In the genomic region with DNA sequence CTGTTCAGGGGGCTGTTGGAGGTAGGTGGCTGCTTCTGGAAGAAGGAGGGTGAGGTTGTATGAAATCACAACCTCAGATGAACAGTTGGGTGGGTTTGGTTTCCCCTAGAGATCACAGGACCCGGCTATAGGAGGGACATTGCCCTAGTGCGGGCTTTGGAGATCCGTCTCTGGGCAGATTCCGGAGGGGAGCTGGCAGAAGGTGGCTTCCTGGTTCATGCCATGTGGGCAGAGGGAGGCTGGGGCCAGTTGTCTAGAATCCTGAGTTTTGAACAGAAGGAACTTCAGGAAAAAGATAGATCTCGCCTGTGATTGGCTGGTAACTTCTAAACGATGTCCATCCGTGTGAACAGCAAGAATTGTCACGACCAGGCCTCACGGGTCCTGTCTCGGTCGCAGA, we compare ENCODE assay signal across 15 mouse cellular contexts. TPM values are rescaled to one million over a fixed set of nuclear protein-coding genes. Genes with fewer than 3 reads are reported as not detected.
A peak's percentile ranks its signal among the peaks of the same experiment; 100 is the strongest.
DNase-seq lines count a peak whose midpoint lies in the region; ATAC-seq and TF ChIP-seq lines count a peak whose summit lies in the region.
"Had no signal": no experiment of that assay in that cellular context is flagged by ENCODE, and none has a peak within 500 bp of the region (broad histone marks: within the 10 kb centered on the region; RNA-seq: fewer than 3 reads in every experiment).

No protein-coding gene starts in this region.

- intact Hi-C loops in gastrocnemius, postnatal 36 days (cut with DNase I), result no loop called here

- H3K36me3 ChIP-seq in forebrain, embryonic 11.5 days (ENCODE audit: control insufficient read depth, insufficient read depth, low read length), result peaks cover 7% of the 10 kb centered on the region; the same call in 1 of the 2 replicates
- no peaks in the 10 kb centered on the region for H3K36me3 ChIP-seq in hindbrain, postnatal 0 days (ENCODE audit: insufficient read depth, low read length)
- no peaks in the 10 kb centered on the region for H3K36me3 ChIP-seq in midbrain, embryonic 15.5 days (replicated peaks)
- H3K36me3 ChIP-seq: G1E had no signal

- peak; percentile 37 to 39 for DNase-seq in cerebellum, postnatal 14 days
- DNase-seq in cerebellum, adult 11-12 months, result no peak
- DNase-seq in forebrain, embryonic 11.5 days (ENCODE audit: low spot score), result no peak
- DNase-seq in hindbrain, postnatal 0 days (ENCODE audit: low spot score), result no peak
- no peak for DNase-seq in adrenal gland, adult 2 months
- no peak for DNase-seq in gastrocnemius, postnatal 36 days
- DNase-seq in frontal cortex, postnatal 10 days (ENCODE audit: low spot score in 2 of 2), result no peak
- DNase-seq: gastrocnemius, postnatal 25 days; heart, postnatal 10 days; thymus, postnatal 4 days had no signal

- 61% methylated on average over 11 of the region's 11 CpGs for WGBS in forebrain, embryonic 11.5 days
- WGBS in hindbrain, postnatal 0 days, result 31% methylated on average over 11 of the region's 11 CpGs
- WGBS in midbrain, embryonic 15.5 days, result 16% methylated on average over 11 of the region's 11 CpGs

- peak overlapping the region; percentile 100 for H3K4me3 ChIP-seq in forebrain, embryonic 11.5 days (ENCODE audit: low read depth, low read length)
- H3K4me3 ChIP-seq in hindbrain, postnatal 0 days (ENCODE audit: low read length), result peak overlapping the region; percentile 96
- peak overlapping the region; percentile 100 for H3K4me3 ChIP-seq in midbrain, embryonic 15.5 days

- no peaks in the 10 kb centered on the region for H3K9me3 ChIP-seq in forebrain, embryonic 11.5 days (ENCODE audit: control insufficient read depth, low read length)
- no peaks in the 10 kb centered on the region for H3K9me3 ChIP-seq in hindbrain, postnatal 0 days (ENCODE audit: low read length)
- H3K9me3 ChIP-seq in midbrain, embryonic 15.5 days, result no peaks in the 10 kb centered on the region

- peaks cover 53% of the 10 kb centered on the region for H3K4me1 ChIP-seq in forebrain, embryonic 11.5 days (replicated peaks; ENCODE audit: control insufficient read depth, insufficient read depth, low read length)
- H3K4me1 ChIP-seq in hindbrain, postnatal 0 days (ENCODE audit: insufficient read depth, low read length), result peaks cover 59% of the 10 kb centered on the region
- peaks cover 84% of the 10 kb centered on the region for H3K4me1 ChIP-seq in midbrain, embryonic 15.5 days

- H3K4me2 ChIP-seq in forebrain, embryonic 11.5 days (ENCODE audit: low read depth, low read length, severe bottlenecking), result peak overlapping the region; percentile 89
- H3K4me2 ChIP-seq in hindbrain, postnatal 0 days (ENCODE audit: low read depth, low read length), result peak overlapping the region; percentile 95
- H3K4me2 ChIP-seq in midbrain, embryonic 15.5 days, result peak overlapping the region; percentile 91

- no peak for TF ChIP-seq CTCF in hindbrain, postnatal 0 days (IDR thresholded peaks at IDR 0.05; ENCODE audit: low read depth)

- H3K27me3 ChIP-seq in forebrain, embryonic 11.5 days (ENCODE audit: control insufficient read depth, insufficient read depth, low read length), result no peaks in the 10 kb centered on the region
- no peaks in the 10 kb centered on the region for H3K27me3 ChIP-seq in hindbrain, postnatal 0 days (ENCODE audit: insufficient read depth, low read length)
- no peaks in the 10 kb centered on the region for H3K27me3 ChIP-seq in midbrain, embryonic 15.5 days (replicated peaks)

- H3K27ac ChIP-seq in forebrain, embryonic 11.5 days (ENCODE audit: low read depth, low read length), result peak overlapping the region; percentile 100
- peak overlapping the region; percentile 84; the same call in 1 of the 2 replicates for H3K27ac ChIP-seq in hindbrain, postnatal 0 days
- peak overlapping the region; percentile 99 for H3K27ac ChIP-seq in midbrain, embryonic 15.5 days
- H3K27ac ChIP-seq: liver, embryonic 14.5 days had no signal

- ATAC-seq in forebrain, embryonic 11.5 days (replicated peaks; ENCODE audit: low FRiP score), result no peak
- ATAC-seq in hindbrain, postnatal 0 days, result no peak
- no peak for ATAC-seq in midbrain, embryonic 15.5 days (replicated peaks)

- peak overlapping the region; percentile 100 for H3K9ac ChIP-seq in forebrain, embryonic 11.5 days (ENCODE audit: low read length)
- peak overlapping the region; percentile 44; the same call in 1 of the 2 replicates for H3K9ac ChIP-seq in hindbrain, postnatal 0 days (replicated peaks; ENCODE audit: low read length)
- H3K9ac ChIP-seq in midbrain, embryonic 15.5 days, result peak overlapping the region; percentile 100
- H3K9ac ChIP-seq: liver, embryonic 14.5 days had no signal

RNA-seq across cellular contexts. Expression of a gene that starts 3.0 kb away (rescaled TPM):
- polyA plus RNA-seq in forebrain, embryonic 11.5 days (2014; fragmentation: Nextera tagmentation; extraction: Ambion mirVana), result 202 and 219 TPM in 2 replicates
- 75.9 and 88.1 TPM in 2 replicates for total RNA-seq in hindbrain, postnatal 0 days (2014; rRNA removed)
- 45.1 and 46.2 TPM in 2 replicates for polyA plus RNA-seq in hindbrain, postnatal 0 days (2015; fragmentation: Nextera tagmentation; extraction: Ambion mirVana)
- polyA plus RNA-seq in midbrain, embryonic 15.5 days (2015; fragmentation: Nextera tagmentation; extraction: Ambion mirVana), result 65.9 and 66.3 TPM in 2 replicates
- total RNA-seq in adrenal gland, adult 2 months (2021), result 10 to 100 TPM; 16.3 to 19.1 TPM
- polyA plus RNA-seq in adrenal gland, adult 2 months (2012; rRNA removed), result 24.0 and 29.5 TPM in 2 replicates
- under 1 TPM; 0.36 to 0.49 TPM for total RNA-seq in gastrocnemius, postnatal 36 days (2021)
- total RNA-seq: megakaryocyte progenitor cell, adult 5-6 weeks had no signal

RNA-seq across cellular contexts. Expression of a gene that starts 33.7 kb away (rescaled TPM):
- not detected in 2 replicates for polyA plus RNA-seq in forebrain, embryonic 11.5 days (2014; fragmentation: Nextera tagmentation; extraction: Ambion mirVana)
- total RNA-seq in hindbrain, postnatal 0 days (2014; rRNA removed), result not detected in 2 replicates
- not detected in 2 replicates for polyA plus RNA-seq in hindbrain, postnatal 0 days (2015; fragmentation: Nextera tagmentation; extraction: Ambion mirVana)
- polyA plus RNA-seq in midbrain, embryonic 15.5 days (2015; fragmentation: Nextera tagmentation; extraction: Ambion mirVana), result not detected in 2 replicates
- not detected for total RNA-seq in adrenal gland, adult 2 months (2021)
- polyA plus RNA-seq in adrenal gland, adult 2 months (2012; rRNA removed), result 7.6 TPM in 1 of 2 replicates, not detected in the other
- not detected for total RNA-seq in gastrocnemius, postnatal 36 days (2021)
- total RNA-seq: G1E; gastrocnemius, postnatal 25 days; heart, postnatal 10 days; layer of hippocampus, adult 8-10 months; megakaryocyte progenitor cell, adult 5-6 weeks had no signal
- polyA plus RNA-seq: liver, embryonic 14.5 days had no signal

RNA-seq across cellular contexts. Expression of a gene that starts 52.1 kb away (rescaled TPM):
- polyA plus RNA-seq in forebrain, embryonic 11.5 days (2014; fragmentation: Nextera tagmentation; extraction: Ambion mirVana), result 20.6 and 22.0 TPM in 2 replicates
- 25.8 and 33.7 TPM in 2 replicates for total RNA-seq in hindbrain, postnatal 0 days (2014; rRNA removed)
- polyA plus RNA-seq in hindbrain, postnatal 0 days (2015; fragmentation: Nextera tagmentation; extraction: Ambion mirVana), result 20.2 and 21.8 TPM in 2 replicates
- polyA plus RNA-seq in midbrain, embryonic 15.5 days (2015; fragmentation: Nextera tagmentation; extraction: Ambion mirVana), result 31.6 and 32.6 TPM in 2 replicates
- 10 to 100 TPM; 15.1 to 28.0 TPM for total RNA-seq in adrenal gland, adult 2 months (2021)
- polyA plus RNA-seq in adrenal gland, adult 2 months (2012; rRNA removed), result 47.4 and 61.7 TPM in 2 replicates
- total RNA-seq in gastrocnemius, postnatal 36 days (2021), result 10 to 100 TPM; 11.2 to 12.2 TPM

Comparison
In these comparisons a context has a peak if more than half of its experiments do, and no peak if none do; other contexts are left out.
1. DNase-seq: peak in cerebellum, postnatal 14 days (2 of 2); none in cerebellum, adult 11-12 months (single experiment), forebrain, embryonic 11.5 days (single experiment), hindbrain, postnatal 0 days (single experiment), adrenal gland, adult 2 months (single experiment), gastrocnemius, postnatal 36 days (0 of 2) and frontal cortex, postnatal 10 days (0 of 2).
2. H3K9ac ChIP-seq: peak in every context shown above with its lines; median percentile 100 in forebrain, embryonic 11.5 days; 100 in midbrain, embryonic 15.5 days; 44 in hindbrain, postnatal 0 days.
3. Peak in every context shown above with its lines, with median percentiles within 50 percentile points of each other: H3K27ac ChIP-seq, H3K4me2 ChIP-seq and H3K4me3 ChIP-seq.